Mouse (Mus musculus) left cerebral cortex, postnatal 10 days (tissue): ENCODE results near the gene 4930578G10Rik. TPM values are rescaled to one million over a fixed set of nuclear protein-coding genes. Genes with fewer than 3 reads are reported as not detected.
"Not testable (repeated sequence)": the region's sequence is repeated elsewhere in the genome, so short reads cannot be mapped to it uniquely, and the experiment has no call there.

Source experiments
- DNase-seq, 2 experiments: peaks; one replicate each; pipeline ENCODE4 v3.0.0; 2021 to 2022; ENCODE audit warnings: low spot score in 2 of 2, mixed read lengths in 1 of 2; ENCODE audit errors: extremely low spot score in 1 of 2
- intact Hi-C: fragments of 180-260 bp; cut with DNase I; formaldehyde crosslinking; loops from one replicate; pipeline ENCODE4 v1.15.1; 2025
- total RNA-seq, 2 experiments: library from RNA; stranded (reverse); gene quantifications; 2 replicates each; pipeline ENCODE4 v1.2.3; 2021

Gene 4930578G10Rik
- 1 to 10 TPM; 1.3 to 2.6 TPM for total RNA-seq

GRCm38 (mm10) chr4:42735245-42735644, at the start of gene 4930578G10Rik:
TSS of gene 4930578G10Rik (plus strand) at chr4:42735545.
- intact Hi-C loops, DNase-seq: not testable (repeated sequence)

GRCm38 (mm10) chr4:42756477-42756876, 21.1 kb downstream of the 4930578G10Rik start, which contains the start of gene Ccl19:
TSS of gene Ccl19 (minus strand) at chr4:42756577.
- intact Hi-C loops, DNase-seq: not testable (repeated sequence)

GRCm38 (mm10) chr4:42773893-42774292, 38.5 kb downstream of the 4930578G10Rik start, which contains the start of gene Ccl21a:
TSS of gene Ccl21a (minus strand) at chr4:42773993.
- DNase-seq, intact Hi-C loops: not testable (repeated sequence)

GRCm38 (mm10) chr4:42853788-42854187, 118.4 kb downstream of the 4930578G10Rik start, which contains the start of gene Fam205a1:
TSS of gene Fam205a1 (minus strand) at chr4:42853888.
- intact Hi-C loops, DNase-seq: not testable (repeated sequence)

- intact Hi-C loops, DNase-seq: not testable (repeated sequence)
Observed at GRCm38 (mm10) chr4:42856671-42857070, 121.3 kb downstream of the 4930578G10Rik start, which contains the start of gene Gm12394. TSS of gene Gm12394 (minus strand) at chr4:42856771.

- intact Hi-C loops, DNase-seq: not testable (repeated sequence)
Observed at GRCm38 (mm10) chr4:42860483-42860882, 125.1 kb downstream of the 4930578G10Rik start.

GRCm38 (mm10) chr4:42863487-42863886, 128.1 kb downstream of the 4930578G10Rik start:
- DNase-seq, intact Hi-C loops: not testable (repeated sequence)

- intact Hi-C loops: no loop called here
Observed at GRCm38 (mm10) chr4:42867390-42867789, 132.0 kb downstream of the 4930578G10Rik start.

GRCm38 (mm10) chr4:42868193-42868592, 132.8 kb downstream of the 4930578G10Rik start:
- no peak for DNase-seq
- intact Hi-C loops: no loop called here

More at GRCm38 (mm10) chr4:42867390-42867789, 132.0 kb downstream of the 4930578G10Rik start:
- no peak for DNase-seq

GRCm38 (mm10) chr4:42870748-42871147, 135.4 kb downstream of the 4930578G10Rik start:
- intact Hi-C loops: no loop called here
- no peak for DNase-seq

- no peak for DNase-seq
- intact Hi-C loops: no loop called here
Observed at GRCm38 (mm10) chr4:42872151-42872550, 136.8 kb downstream of the 4930578G10Rik start.

- intact Hi-C loops: no loop called here
- no peak for DNase-seq
Observed at GRCm38 (mm10) chr4:42872746-42873435, 137.5 kb downstream of the 4930578G10Rik start.

GRCm38 (mm10) chr4:42874134-42874533, 138.8 kb downstream of the 4930578G10Rik start, which contains the start of gene Fam205c:
TSS of gene Fam205c (minus strand) at chr4:42874234.
- intact Hi-C loops: no loop called here
- no peak for DNase-seq

GRCm38 (mm10) chr4:42876586-42877291, 141.4 kb downstream of the 4930578G10Rik start:
- intact Hi-C loops: loop anchor here (5.0 kb wide), 1 partner anchor 76 kb away; no protein-coding TSS in a partner anchor
- peak in 1 of 2 experiments; percentile 37 for DNase-seq

GRCm38 (mm10) chr4:42877657-42878056, 142.3 kb downstream of the 4930578G10Rik start:
- DNase-seq: no peak
- intact Hi-C loops: loop anchor here (5.0 kb wide), 1 partner anchor 75 kb away; no protein-coding TSS in a partner anchor

GRCm38 (mm10) chr4:42879829-42880676, 144.7 kb downstream of the 4930578G10Rik start:
- intact Hi-C loops: loop anchor here (5.0 kb wide), 1 partner anchor 72 kb away; no protein-coding TSS in a partner anchor
- DNase-seq: no peak

- DNase-seq: no peak
- intact Hi-C loops: no loop called here
Observed at GRCm38 (mm10) chr4:42880677-42880948, 145.3 kb downstream of the 4930578G10Rik start.

- intact Hi-C loops: no loop called here
- peak in 1 of 2 experiments; percentile 20 for DNase-seq
Observed at GRCm38 (mm10) chr4:42886926-42887325, 151.6 kb downstream of the 4930578G10Rik start.

- no peak for DNase-seq
- intact Hi-C loops: loop anchor here (2.0 kb wide), 1 partner anchor 34 kb away; no protein-coding TSS in a partner anchor
Observed at GRCm38 (mm10) chr4:42888806-42889205, 153.5 kb downstream of the 4930578G10Rik start.
